Mouse (Mus musculus): ENCODE data around the gene Shisa9. TPM values are rescaled to one million over a fixed set of nuclear protein-coding genes. Genes with fewer than 3 reads are reported as not detected.

Shisa9 gene
- polyA plus RNA-seq, 1 experiment from 2014 or later: 1.1 TPM

- no peak overlapping the region for H3K27ac ChIP-seq
- no peaks in the 10 kb centered on the region for H3K36me3 ChIP-seq
- no peak for ATAC-seq (ENCODE audit: insufficient number of reproducible peaks, low FRiP score, low TSS enrichment, low read depth)
- no peaks in the 10 kb centered on the region for H3K9me3 ChIP-seq
- no peaks in the 10 kb centered on the region for H3K4me1 ChIP-seq
- H3K9ac ChIP-seq: no peak overlapping the region
- no peak overlapping the region for H3K4me2 ChIP-seq
- H3K27me3 ChIP-seq: no peaks in the 10 kb centered on the region
- WGBS: 79% methylated on average over 4 of the region's 4 CpGs
- H3K4me3 ChIP-seq: no peak overlapping the region
Measured at GRCm38 (mm10) chr16:12238611-12239010, 254.7 kb downstream of the Shisa9 start.

- H3K4me2 ChIP-seq: no peak overlapping the region
- H3K9me3 ChIP-seq: no peaks in the 10 kb centered on the region
- no peaks in the 10 kb centered on the region for H3K27me3 ChIP-seq
- H3K36me3 ChIP-seq: no peaks in the 10 kb centered on the region
- no peaks in the 10 kb centered on the region for H3K4me1 ChIP-seq
- ATAC-seq (ENCODE audit: insufficient number of reproducible peaks, low FRiP score, low TSS enrichment, low read depth): no peak
- WGBS: 24% methylated on average over 2 of the region's 2 CpGs
- no peak overlapping the region for H3K27ac ChIP-seq
- H3K4me3 ChIP-seq: no peak overlapping the region
- H3K9ac ChIP-seq: no peak overlapping the region
Measured at GRCm38 (mm10) chr16:12259361-12259760, 275.4 kb downstream of the Shisa9 start.

- Histone ChIP-seq H3K9ac (no peak overlapping the region), H3K36me3 (no peaks in the 10 kb centered on the region), H3K27ac (no peak overlapping the region), H3K9me3 (no peaks in the 10 kb centered on the region), H3K4me3 (no peak overlapping the region), H3K4me2 (no peak overlapping the region), H3K27me3 (no peaks in the 10 kb centered on the region), H3K4me1 (no peaks in the 10 kb centered on the region)
- 87% methylated on average over 2 of the region's 2 CpGs for WGBS
- ATAC-seq (ENCODE audit: insufficient number of reproducible peaks, low FRiP score, low TSS enrichment, low read depth): no peak
Measured at GRCm38 (mm10) chr16:12265828-12266227, 281.9 kb downstream of the Shisa9 start.

- Histone ChIP-seq H3K4me2 (no peak overlapping the region), H3K9me3 (no peaks in the 10 kb centered on the region), H3K9ac (no peak overlapping the region), H3K4me1 (no peaks in the 10 kb centered on the region), H3K27me3 (no peaks in the 10 kb centered on the region), H3K4me3 (no peak overlapping the region), H3K27ac (no peak overlapping the region), H3K36me3 (no peaks in the 10 kb centered on the region)
- ATAC-seq (ENCODE audit: insufficient number of reproducible peaks, low FRiP score, low TSS enrichment, low read depth): no peak
- WGBS: 70% methylated on average over 5 of the region's 5 CpGs
Measured at GRCm38 (mm10) chr16:12300523-12300922, 316.6 kb downstream of the Shisa9 start.

- Histone ChIP-seq H3K4me1 (no peaks in the 10 kb centered on the region), H3K4me3 (no peak overlapping the region), H3K4me2 (no peak overlapping the region), H3K9me3 (no peaks in the 10 kb centered on the region), H3K27me3 (no peaks in the 10 kb centered on the region), H3K27ac (no peak overlapping the region), H3K36me3 (no peaks in the 10 kb centered on the region), H3K9ac (no peak overlapping the region)
- ATAC-seq (ENCODE audit: insufficient number of reproducible peaks, low FRiP score, low TSS enrichment, low read depth): no peak
Measured at GRCm38 (mm10) chr16:12303420-12303819, 319.5 kb downstream of the Shisa9 start.

- Histone ChIP-seq H3K4me3 (no peak overlapping the region), H3K4me1 (no peaks in the 10 kb centered on the region; the same call in 1 of the 2 replicates), H3K9ac (no peak overlapping the region), H3K9me3 (no peaks in the 10 kb centered on the region), H3K27me3 (no peaks in the 10 kb centered on the region), H3K4me2 (no peak overlapping the region), H3K36me3 (no peaks in the 10 kb centered on the region), H3K27ac (no peak overlapping the region)
- 67% methylated on average over 3 of the region's 3 CpGs for WGBS
- ATAC-seq (ENCODE audit: insufficient number of reproducible peaks, low FRiP score, low TSS enrichment, low read depth): no peak
Measured at GRCm38 (mm10) chr16:12307318-12307965, 323.5 kb downstream of the Shisa9 start.

GRCm38 (mm10) chr16:12309826-12310225, 325.9 kb downstream of the Shisa9 start:
- Histone ChIP-seq H3K27me3 (no peaks in the 10 kb centered on the region), H3K4me2 (no peak overlapping the region), H3K9me3 (no peaks in the 10 kb centered on the region), H3K4me1 (no peaks in the 10 kb centered on the region; the same call in 1 of the 2 replicates), H3K4me3 (no peak overlapping the region), H3K36me3 (no peaks in the 10 kb centered on the region), H3K27ac (no peak overlapping the region), H3K9ac (no peak overlapping the region)
- ATAC-seq (ENCODE audit: insufficient number of reproducible peaks, low FRiP score, low TSS enrichment, low read depth): no peak

- no peaks in the 10 kb centered on the region for H3K9me3 ChIP-seq
- H3K4me3 ChIP-seq: no peak overlapping the region
- H3K4me1 ChIP-seq: no peaks in the 10 kb centered on the region
- H3K4me2 ChIP-seq: no peak overlapping the region
- no peak for ATAC-seq (ENCODE audit: insufficient number of reproducible peaks, low FRiP score, low TSS enrichment, low read depth)
- no peak overlapping the region for H3K27ac ChIP-seq
- H3K27me3 ChIP-seq: no peaks in the 10 kb centered on the region
- no peak overlapping the region for H3K9ac ChIP-seq
- no peaks in the 10 kb centered on the region for H3K36me3 ChIP-seq
Measured at GRCm38 (mm10) chr16:12315627-12316026, 331.7 kb downstream of the Shisa9 start.

Other genes with a start within 250 kb of the Shisa9 start
- gene Cpped1, start 74.7 kb upstream of the Shisa9 start, polyA plus RNA-seq (2015; fragmentation: Nextera tagmentation; extraction: Ambion mirVana): 18.8 and 21.8 TPM in 2 replicates

Measured in limb, embryonic 15.5 days (tissue).